Mouse (Mus musculus): ENCODE measurements at regions not wholly inside any gene's neighbourhood (a gene's known extent, or its start where the extent isn't known, plus 50 kb on each side); places are given as distances from the start of the nearest gene placed in this dataset.

- ATAC-seq (replicated peaks in 1 of 2; ENCODE audit: insufficient read depth in 1 of 2, low FRiP score in 2 of 2, low TSS enrichment in 1 of 2, low read depth in 1 of 2, poor library complexity in 2 of 2, severe bottlenecking in 2 of 2), result no peak
Measured at GRCm38 (mm10) chr4:29482407-29482806, 669.5 kb downstream of the Epha7 start.

- ATAC-seq (replicated peaks in 1 of 2; ENCODE audit: insufficient read depth in 1 of 2, low FRiP score in 2 of 2, low TSS enrichment in 1 of 2, low read depth in 1 of 2, poor library complexity in 2 of 2, severe bottlenecking in 2 of 2), result no peak
Measured at GRCm38 (mm10) chr4:29500844-29501243, 687.9 kb downstream of the Epha7 start.

DNA sequence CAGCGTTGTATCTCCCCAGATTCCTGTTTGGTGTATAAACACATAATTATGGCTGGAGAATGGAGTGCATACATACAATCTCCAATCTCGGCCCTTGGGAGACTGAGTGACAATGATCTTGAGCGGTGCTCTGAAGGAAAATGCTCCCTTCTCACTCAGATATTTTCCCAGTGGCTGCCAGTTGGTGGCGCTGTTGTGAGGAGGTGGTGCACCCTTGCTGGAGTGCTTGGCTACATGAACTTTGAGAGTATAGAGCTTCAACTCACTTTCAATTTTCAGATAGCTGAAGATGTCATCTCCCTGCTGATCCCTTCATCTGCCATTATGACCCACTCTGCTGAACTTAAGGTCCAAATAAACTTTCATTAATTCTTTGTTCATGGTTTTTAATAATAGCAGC lies 712.1 kb downstream of the Epha7 start:
- ATAC-seq (replicated peaks in 1 of 2; ENCODE audit: insufficient read depth in 1 of 2, low FRiP score in 2 of 2, low TSS enrichment in 1 of 2, low read depth in 1 of 2, poor library complexity in 2 of 2, severe bottlenecking in 2 of 2), result no peak; a peak in 1 of 4 replicates

DNA sequence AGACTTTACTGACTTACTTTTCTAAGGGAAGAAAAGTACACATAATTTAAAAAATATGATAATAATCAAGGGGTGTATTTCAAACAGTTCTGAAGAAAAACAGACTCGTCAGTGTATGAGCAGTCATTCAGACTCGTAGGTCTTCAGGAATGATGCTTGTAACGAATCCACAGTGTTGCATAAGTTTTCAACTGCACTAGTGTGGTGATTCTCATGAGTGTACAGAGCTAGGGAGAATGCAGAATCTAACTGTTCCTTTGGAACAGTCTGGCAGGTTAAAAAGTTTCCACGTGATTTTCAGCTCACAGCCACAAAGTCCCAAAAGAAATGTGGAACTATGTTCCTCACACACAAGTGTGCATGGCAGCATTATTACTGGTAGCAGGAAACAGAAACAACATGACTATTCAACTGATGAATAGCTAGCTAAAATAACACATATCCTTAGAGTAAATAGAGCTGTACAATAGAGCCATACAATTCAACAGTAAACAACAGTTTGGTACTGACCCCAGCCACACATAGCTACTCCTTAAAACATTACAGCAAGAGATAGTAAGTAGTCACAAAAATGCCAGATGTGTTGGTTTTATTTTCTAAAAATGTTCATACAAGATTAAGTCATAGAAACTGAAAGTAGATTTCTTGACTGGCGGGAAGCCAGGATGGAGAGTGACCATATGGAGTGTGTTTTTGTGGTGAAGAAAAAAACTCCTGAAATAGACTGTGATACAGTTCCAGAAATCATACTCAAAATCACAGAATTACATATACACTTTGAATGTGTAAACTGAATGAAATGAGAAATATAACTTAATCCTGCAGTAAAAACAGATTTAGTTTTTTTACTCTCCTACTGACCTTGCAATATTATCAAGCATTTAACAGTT lies 713.1 kb downstream of the Epha7 start:
- peak; percentile 69 to 79 for ATAC-seq (replicated peaks in 1 of 2; ENCODE audit: insufficient read depth in 1 of 2, low FRiP score in 2 of 2, low TSS enrichment in 1 of 2, low read depth in 1 of 2, poor library complexity in 2 of 2, severe bottlenecking in 2 of 2)

Measured in hematopoietic stem cell, adult 5-6 weeks (primary cell).